Comparison of ENCODE assay signal across 8 mouse cellular contexts in the genomic region with DNA sequence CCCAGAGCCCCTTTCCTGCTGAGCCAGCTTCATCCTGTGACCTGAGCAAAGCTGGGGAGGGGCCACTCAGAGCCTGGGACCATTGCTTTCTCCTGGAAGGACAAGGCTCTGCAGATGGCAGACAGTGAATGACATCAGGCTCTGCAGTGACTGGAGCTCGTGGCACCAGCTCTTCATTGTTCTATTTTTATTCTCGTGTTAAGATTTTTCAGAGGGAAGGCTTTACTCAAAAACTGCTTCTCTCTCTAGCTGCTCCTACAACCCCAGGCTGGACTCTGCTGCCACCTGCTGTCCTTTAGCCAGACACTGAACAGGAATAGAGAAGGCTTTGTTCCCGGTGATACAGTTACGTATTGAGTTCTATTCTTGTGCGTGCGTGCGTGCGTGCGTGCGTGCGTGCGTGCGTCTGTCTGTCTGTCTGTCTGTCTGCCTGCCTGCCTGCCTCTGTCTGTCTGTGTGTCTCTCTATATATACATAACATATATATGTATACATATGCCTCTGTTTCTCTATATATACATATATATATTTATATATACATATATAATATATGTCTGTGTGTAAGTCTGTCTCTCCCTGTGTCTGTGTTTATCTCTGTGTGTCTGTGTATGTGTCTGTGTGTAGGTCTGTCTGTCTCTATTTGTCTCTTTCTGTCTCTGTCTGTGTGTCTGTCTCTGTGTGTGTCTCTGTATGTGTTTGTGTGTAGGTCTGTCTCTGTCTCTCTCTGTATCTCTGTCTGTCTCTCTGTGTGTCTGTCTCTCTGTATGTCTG. TPM values are rescaled to one million over a fixed set of nuclear protein-coding genes. Genes with fewer than 3 reads are reported as not detected.
A peak's percentile ranks its signal among the peaks of the same experiment; 100 is the strongest.
DNase-seq lines count a peak whose midpoint lies in the region; ATAC-seq lines count a peak whose summit lies in the region.

No protein-coding gene starts in this region.

- H3K27me3 ChIP-seq in hindbrain, embryonic 15.5 days = no peaks in the 10 kb centered on the region

- H3K4me1 ChIP-seq in hindbrain, embryonic 15.5 days (replicated peaks) = peaks cover 5% of the 10 kb centered on the region

- peak overlapping the region; percentile 91 for H3K27ac ChIP-seq in hindbrain, embryonic 15.5 days (replicated peaks)

- H3K36me3 ChIP-seq in hindbrain, embryonic 15.5 days = no peaks in the 10 kb centered on the region

- peak; percentile 98 for ATAC-seq in hindbrain, embryonic 15.5 days (ENCODE audit: low FRiP score, low read depth)

- peak overlapping the region; percentile 51 for H3K4me2 ChIP-seq in hindbrain, embryonic 15.5 days

- DNase-seq in R1 (ENCODE audit: low read depth, low spot score) = peak; percentile 89
- DNase-seq in cerebellum, postnatal 25 days = peak; percentile 85 to 91
- DNase-seq in frontal cortex, postnatal 36 days (ENCODE audit: low spot score in 2 of 2) = peak; percentile 73 to 84
- DNase-seq in layer of hippocampus, postnatal 36 days = peak; percentile 70 to 72
- DNase-seq in lung, postnatal 25 days (ENCODE audit: low spot score) = peak; percentile 81
- peak; percentile 93 for DNase-seq in retina, embryonic 14.5 days (ENCODE audit: low spot score)
- DNase-seq in thymus, postnatal 36 days = peak; percentile 75 to 76

- peak overlapping the region; percentile 49 for H3K9ac ChIP-seq in hindbrain, embryonic 15.5 days

- peak overlapping the region; percentile 4; the same call in 1 of the 2 replicates for H3K4me3 ChIP-seq in hindbrain, embryonic 15.5 days

- H3K9me3 ChIP-seq in hindbrain, embryonic 15.5 days = no peaks in the 10 kb centered on the region

- WGBS in hindbrain, embryonic 15.5 days = 3% methylated on average over 13 of the region's 13 CpGs

RNA-seq across cellular contexts. Expression of a gene that starts 27.5 kb away (rescaled TPM):
- polyA plus RNA-seq in hindbrain, embryonic 15.5 days (2015; fragmentation: Nextera tagmentation; extraction: Ambion mirVana) = 1.1 and 1.7 TPM in 2 replicates
- 1 to 10 TPM; 1.4 TPM for total RNA-seq in layer of hippocampus, postnatal 36 days (2021)

RNA-seq across cellular contexts. Expression of a gene that starts 28.1 kb away (rescaled TPM):
- polyA plus RNA-seq in hindbrain, embryonic 15.5 days (2015; fragmentation: Nextera tagmentation; extraction: Ambion mirVana) = 22.6 and 28.3 TPM in 2 replicates
- total RNA-seq in layer of hippocampus, postnatal 36 days (2021) = 10 to 100 TPM; 75.2 to 89.9 TPM

RNA-seq across cellular contexts. Expression of a gene that starts 43.8 kb away (rescaled TPM):
- polyA plus RNA-seq in hindbrain, embryonic 15.5 days (2015; fragmentation: Nextera tagmentation; extraction: Ambion mirVana) = not detected in 2 replicates
- under 1 TPM; 0.62 to 0.86 TPM for total RNA-seq in layer of hippocampus, postnatal 36 days (2021)

Comparison
In these comparisons a context has a peak if more than half of its experiments do, and no peak if none do; other contexts are left out.
1. Peak in every context shown above with its lines: DNase-seq, ATAC-seq, H3K4me3 ChIP-seq and H3K27ac ChIP-seq.